Comparison of ENCODE assay signal across 18 mouse cellular contexts in genomic region chr19:10878201-10878837, GRCm38 (mm10). TPM values are rescaled to one million over a fixed set of nuclear protein-coding genes. Genes with fewer than 3 reads are reported as not detected.
A peak's percentile ranks its signal among the peaks of the same experiment; 100 is the strongest.
DNase-seq lines count a peak whose midpoint lies in the region; ATAC-seq and TF ChIP-seq lines count a peak whose summit lies in the region.
"Had no signal": no experiment of that assay in that cellular context is flagged by ENCODE, and none has a peak within 500 bp of the region (broad histone marks: within the 10 kb centered on the region; RNA-seq: fewer than 3 reads in every experiment).

No protein-coding gene starts in this region.

- intact Hi-C loops in gastrocnemius, adult 2 months (cut with DNase I), result loop anchor here (5.0 kb wide), 2 partner anchors 91 to 166 kb away; no protein-coding TSS in a partner anchor
- intact Hi-C loops in gastrocnemius, postnatal 14 days (cut with DNase I; ENCODE audit: low total_unique reads), result no loop called here

- H3K9me3 ChIP-seq in liver, embryonic 11.5 days (ENCODE audit: control insufficient read depth, low read length), result no peaks in the 10 kb centered on the region
- H3K9me3 ChIP-seq: heart, embryonic 12.5 days had no signal

- H3K27me3 ChIP-seq in liver, embryonic 11.5 days (replicated peaks; ENCODE audit: control insufficient read depth, insufficient read depth, low read length), result no peaks in the 10 kb centered on the region
- H3K27me3 ChIP-seq: heart, embryonic 12.5 days had no signal

- peak overlapping the region; percentile 95 for H3K4me3 ChIP-seq in gastrocnemius, adult 2 months
- no peak overlapping the region for H3K4me3 ChIP-seq in liver, embryonic 11.5 days (ENCODE audit: low read depth, low read length)
- H3K4me3 ChIP-seq: heart, embryonic 12.5 days; midbrain, embryonic 10.5 days had no signal

- H3K4me2 ChIP-seq in liver, embryonic 11.5 days, result no peak overlapping the region
- H3K4me2 ChIP-seq: heart, embryonic 12.5 days; lung, embryonic 14.5 days had no signal

- no peak overlapping the region for H3K9ac ChIP-seq in liver, embryonic 11.5 days (ENCODE audit: low read depth, low read length)
- H3K9ac ChIP-seq: heart, embryonic 12.5 days; lung, embryonic 14.5 days had no signal

- WGBS in liver, embryonic 11.5 days, result 88% methylated on average over 7 of the region's 7 CpGs

- H3K4me1 ChIP-seq in liver, embryonic 11.5 days (replicated peaks; ENCODE audit: control insufficient read depth, insufficient read depth, low read length), result peaks cover 7% of the 10 kb centered on the region

- peaks cover 6% of the 10 kb centered on the region for H3K36me3 ChIP-seq in liver, embryonic 11.5 days (ENCODE audit: control insufficient read depth, insufficient read depth, low read length)

- ATAC-seq in liver, embryonic 11.5 days (replicated peaks; ENCODE audit: low FRiP score), result no peak
- no peak for ATAC-seq in activated CD4-positive, CD25-positive, alpha-beta regulatory T cell, adult 4 months
- ATAC-seq: forebrain, embryonic 14.5 days had no signal

- TF ChIP-seq CTCF in gastrocnemius, adult 2 months (IDR thresholded peaks at IDR 0.05), result no peak

- H3K27ac ChIP-seq in gastrocnemius, adult 2 months, result peak overlapping the region; percentile 96
- no peak overlapping the region for H3K27ac ChIP-seq in liver, embryonic 11.5 days (ENCODE audit: low read depth, low read length)
- H3K27ac ChIP-seq: midbrain, embryonic 10.5 days had no signal

- no peak for DNase-seq in gastrocnemius, adult 2 months
- DNase-seq in gastrocnemius, postnatal 14 days, result no peak
- DNase-seq in testis, postnatal 10 days (ENCODE audit: low spot score), result peak; percentile 65
- no peak for DNase-seq in testis, postnatal 14 days (ENCODE audit: low spot score)
- peak; percentile 79 to 80 for DNase-seq in cerebellum, postnatal 25 days
- no peak for DNase-seq in liver, embryonic 11.5 days (ENCODE audit: low spot score)
- DNase-seq: gastrocnemius, postnatal 25 days; lung, embryonic 14.5 days; thymus, postnatal 14 days had no signal

RNA-seq across cellular contexts. Expression of gene Tmem109, which starts 3.5 kb away (rescaled TPM):
- total RNA-seq in gastrocnemius, adult 2 months (2021), result 100 to 1,000 TPM; 227 to 255 TPM
- 100 to 1,000 TPM; 193 to 196 TPM for total RNA-seq in gastrocnemius, postnatal 14 days (2021)
- 42.7 and 45.4 TPM in 2 replicates for polyA plus RNA-seq in liver, embryonic 11.5 days (2014; fragmentation: Nextera tagmentation; extraction: Ambion mirVana)
- polyA plus RNA-seq in activated CD4-positive, CD25-positive, alpha-beta regulatory T cell, adult 4 months (2017; shearing (Covaris generic)), result 10 to 100 TPM; 59.2 to 65.4 TPM

RNA-seq across cellular contexts. Expression of gene Tmem132a, which starts 8.6 kb away (rescaled TPM):
- total RNA-seq in gastrocnemius, adult 2 months (2021), result 1 to 10 TPM; 2.8 to 7.2 TPM
- 10 to 100 TPM; 12.9 to 17.3 TPM for total RNA-seq in gastrocnemius, postnatal 14 days (2021)
- 27.2 and 27.7 TPM in 2 replicates for polyA plus RNA-seq in liver, embryonic 11.5 days (2014; fragmentation: Nextera tagmentation; extraction: Ambion mirVana)
- under 1 TPM in 1 of 2 experiments, not detected in 1; 0.89 TPM for polyA plus RNA-seq in activated CD4-positive, CD25-positive, alpha-beta regulatory T cell, adult 4 months (2017; shearing (Covaris generic))

RNA-seq across cellular contexts. Expression of gene Prpf19, which starts 16.7 kb away (rescaled TPM):
- total RNA-seq in gastrocnemius, adult 2 months (2021), result 100 to 1,000 TPM; 150 to 184 TPM
- total RNA-seq in gastrocnemius, postnatal 14 days (2021), result 100 to 1,000 TPM; 192 to 194 TPM
- polyA plus RNA-seq in liver, embryonic 11.5 days (2014; fragmentation: Nextera tagmentation; extraction: Ambion mirVana), result 45.7 and 46.8 TPM in 2 replicates
- 10 to 100 TPM; 11.7 to 29.4 TPM for polyA plus RNA-seq in activated CD4-positive, CD25-positive, alpha-beta regulatory T cell, adult 4 months (2017; shearing (Covaris generic))

RNA-seq across cellular contexts. Expression of gene Slc15a3, which starts 38.8 kb away (rescaled TPM):
- total RNA-seq in gastrocnemius, adult 2 months (2021), result under 1 TPM; 0.31 to 0.53 TPM
- under 1 TPM; 0.22 to 0.35 TPM for total RNA-seq in gastrocnemius, postnatal 14 days (2021)
- 1.1 and 1.2 TPM in 2 replicates for polyA plus RNA-seq in liver, embryonic 11.5 days (2014; fragmentation: Nextera tagmentation; extraction: Ambion mirVana)
- 1 to 10 TPM; 3.8 to 6.2 TPM for polyA plus RNA-seq in activated CD4-positive, CD25-positive, alpha-beta regulatory T cell, adult 4 months (2017; shearing (Covaris generic))

RNA-seq across cellular contexts. Expression of gene Zp1, which starts 42.1 kb away (rescaled TPM):
- not detected for total RNA-seq in gastrocnemius, adult 2 months (2021)
- total RNA-seq in gastrocnemius, postnatal 14 days (2021), result under 1 TPM in 1 of 2 experiments, not detected in 1; 0.51 TPM
- not detected in 2 replicates for polyA plus RNA-seq in liver, embryonic 11.5 days (2014; fragmentation: Nextera tagmentation; extraction: Ambion mirVana)
- polyA plus RNA-seq in activated CD4-positive, CD25-positive, alpha-beta regulatory T cell, adult 4 months (2017; shearing (Covaris generic)), result not detected
- total RNA-seq: gastrocnemius, postnatal 25 days; hematopoietic stem cell, adult 5-6 weeks had no signal
- polyA plus RNA-seq: embryonic facial prominence, embryonic 14.5 days; forebrain, embryonic 14.5 days; heart, embryonic 12.5 days; intestine, embryonic 14.5 days; limb, embryonic 14.5 days; lung, embryonic 14.5 days; midbrain, embryonic 10.5 days; stomach, embryonic 14.5 days had no signal

Comparison
In these comparisons a context has a peak if more than half of its experiments do, and no peak if none do; other contexts are left out.
1. DNase-seq: peak in testis, postnatal 10 days (single experiment) and cerebellum, postnatal 25 days (2 of 2); none in gastrocnemius, adult 2 months (single experiment), gastrocnemius, postnatal 14 days (single experiment), testis, postnatal 14 days (single experiment) and liver, embryonic 11.5 days (single experiment).